In genomic region chr5:112672457-112672856, GRCm38 (mm10) we compare ENCODE assay signal across 30 mouse cellular contexts.
DNase-seq lines count a peak whose midpoint lies in the region; ATAC-seq and TF ChIP-seq lines count a peak whose summit lies in the region.
"Had no signal": no experiment of that assay in that cellular context is flagged by ENCODE, and none has a peak within 500 bp of the region (broad histone marks: within the 10 kb centered on the region; RNA-seq: fewer than 3 reads in every experiment).

No protein-coding gene starts in this region.

- H3K9ac ChIP-seq in hindbrain, embryonic 13.5 days: no peak overlapping the region
- no peak overlapping the region for H3K9ac ChIP-seq in hindbrain, embryonic 16.5 days (ENCODE audit: low read depth, low read length)
- H3K9ac ChIP-seq in lung, postnatal 0 days (replicated peaks; ENCODE audit: low read depth): no peak overlapping the region
- H3K9ac ChIP-seq in midbrain, postnatal 0 days (replicated peaks; ENCODE audit: low read length, poor library complexity, severe bottlenecking): no peak overlapping the region
- H3K9ac ChIP-seq: forebrain, embryonic 15.5 days; limb, embryonic 13.5 days; lung, embryonic 15.5 days had no signal

- no peak overlapping the region for H3K4me3 ChIP-seq in hindbrain, embryonic 13.5 days
- H3K4me3 ChIP-seq in hindbrain, embryonic 16.5 days (ENCODE audit: low read length): no peak overlapping the region
- no peak overlapping the region for H3K4me3 ChIP-seq in lung, postnatal 0 days (ENCODE audit: low read depth, low read length)
- no peak overlapping the region for H3K4me3 ChIP-seq in midbrain, postnatal 0 days (ENCODE audit: low read depth, low read length)
- H3K4me3 ChIP-seq: forebrain, embryonic 15.5 days; gastrocnemius, adult 2 months; limb, embryonic 13.5 days; lung, embryonic 15.5 days had no signal

- H3K36me3 ChIP-seq in hindbrain, embryonic 13.5 days: no peaks in the 10 kb centered on the region
- H3K36me3 ChIP-seq in hindbrain, embryonic 16.5 days (ENCODE audit: control insufficient read depth, insufficient read depth, low read length): no peaks in the 10 kb centered on the region
- no peaks in the 10 kb centered on the region for H3K36me3 ChIP-seq in lung, postnatal 0 days (ENCODE audit: insufficient read depth, low read length)
- no peaks in the 10 kb centered on the region for H3K36me3 ChIP-seq in midbrain, postnatal 0 days (ENCODE audit: insufficient read depth, low read length)
- H3K36me3 ChIP-seq: forebrain, embryonic 15.5 days; limb, embryonic 13.5 days; lung, embryonic 15.5 days had no signal

- no peaks in the 10 kb centered on the region for H3K9me3 ChIP-seq in hindbrain, embryonic 13.5 days
- no peaks in the 10 kb centered on the region for H3K9me3 ChIP-seq in hindbrain, embryonic 16.5 days (ENCODE audit: control insufficient read depth, low read length)
- no peaks in the 10 kb centered on the region for H3K9me3 ChIP-seq in lung, postnatal 0 days (ENCODE audit: low read length)
- H3K9me3 ChIP-seq in midbrain, postnatal 0 days (ENCODE audit: low read length): no peaks in the 10 kb centered on the region
- H3K9me3 ChIP-seq: forebrain, embryonic 15.5 days; limb, embryonic 13.5 days; lung, embryonic 15.5 days had no signal

- no peaks in the 10 kb centered on the region for H3K27me3 ChIP-seq in hindbrain, embryonic 13.5 days
- H3K27me3 ChIP-seq in hindbrain, embryonic 16.5 days (replicated peaks; ENCODE audit: control insufficient read depth, insufficient read depth, low read length): no peaks in the 10 kb centered on the region
- H3K27me3 ChIP-seq in lung, postnatal 0 days (replicated peaks; ENCODE audit: insufficient read depth, low read length): no peaks in the 10 kb centered on the region
- no peaks in the 10 kb centered on the region for H3K27me3 ChIP-seq in midbrain, postnatal 0 days (ENCODE audit: insufficient read depth, low read length)
- H3K27me3 ChIP-seq: forebrain, embryonic 15.5 days; limb, embryonic 13.5 days; lung, embryonic 15.5 days; megakaryocyte, embryonic 14.5 days had no signal

- WGBS in hindbrain, embryonic 13.5 days: 46% methylated on average over 7 of the region's 7 CpGs
- WGBS in hindbrain, embryonic 16.5 days: 44% methylated on average over 7 of the region's 7 CpGs
- 45% methylated on average over 7 of the region's 7 CpGs for WGBS in lung, postnatal 0 days
- 50% methylated on average over 7 of the region's 7 CpGs for WGBS in midbrain, postnatal 0 days

- TF ChIP-seq CTCF in lung, postnatal 0 days (IDR thresholded peaks at IDR 0.05): 0 out of 2 replicates have a peak, but pooled peaks have one; percentile 6
- peak; percentile 55 for TF ChIP-seq CTCF in midbrain, postnatal 0 days (IDR thresholded peaks at IDR 0.05)

- no peak for ATAC-seq in hindbrain, embryonic 13.5 days (ENCODE audit: low FRiP score)
- ATAC-seq in hindbrain, embryonic 16.5 days: no peak
- no peak for ATAC-seq in lung, postnatal 0 days
- ATAC-seq in midbrain, postnatal 0 days (ENCODE audit: low FRiP score): no peak
- ATAC-seq: activated CD4-positive, CD25-positive, alpha-beta regulatory T cell, adult 4 months; CD4-positive, CD25-positive, alpha-beta regulatory T cell, adult 4 months; forebrain, embryonic 15.5 days; inflammation-experienced regulatory T-cells, adult 6 months had no signal

- H3K27ac ChIP-seq in hindbrain, embryonic 13.5 days: peak overlapping the region; percentile 62; the same call in 1 of the 2 replicates
- H3K27ac ChIP-seq in hindbrain, embryonic 16.5 days (ENCODE audit: low read depth, low read length): no peak overlapping the region
- no peak overlapping the region for H3K27ac ChIP-seq in lung, postnatal 0 days (ENCODE audit: low read length)
- no peak overlapping the region for H3K27ac ChIP-seq in midbrain, postnatal 0 days (ENCODE audit: low read depth, low read length)
- H3K27ac ChIP-seq: forebrain, embryonic 15.5 days; gastrocnemius, adult 2 months; limb, embryonic 13.5 days; lung, embryonic 15.5 days had no signal

- DNase-seq in lung, postnatal 0 days (ENCODE audit: low spot score): no peak
- no peak for DNase-seq in lung, postnatal 25 days (ENCODE audit: low spot score)
- DNase-seq in ZHBTc4 (ENCODE audit: low read depth, low spot score): peak; percentile 44
- DNase-seq in midbrain, postnatal 0 days (ENCODE audit: low spot score): no peak
- no peak for DNase-seq in heart, postnatal 4 days
- DNase-seq: adrenal gland, adult 2 months; adrenal gland, postnatal 36 days; cerebellum, adult 9-10 months; cerebellum, postnatal 36 days; gastrocnemius, adult 2 months; gastrocnemius, postnatal 36 days; heart, adult 18-20 months; heart, postnatal 36 days; kidney, adult 8-10 months; kidney, postnatal 10 days; lung, postnatal 4 days; retina, postnatal 1 day; right cerebral cortex, postnatal 14 days; thymus, postnatal 4 days had no signal

- TF ChIP-seq EP300 in lung, postnatal 0 days (IDR thresholded peaks at IDR 0.05): no peak

- no peak overlapping the region for H3K4me2 ChIP-seq in hindbrain, embryonic 13.5 days
- H3K4me2 ChIP-seq in hindbrain, embryonic 16.5 days (ENCODE audit: low read length): no peak overlapping the region
- H3K4me2 ChIP-seq in lung, postnatal 0 days (replicated peaks; ENCODE audit: low read depth, low read length): no peak overlapping the region
- H3K4me2 ChIP-seq in midbrain, postnatal 0 days (ENCODE audit: low read depth, low read length, poor library complexity, severe bottlenecking): no peak overlapping the region
- H3K4me2 ChIP-seq: forebrain, embryonic 15.5 days; heart, embryonic 11.5 days; limb, embryonic 13.5 days; liver, embryonic 11.5 days; lung, embryonic 15.5 days had no signal

- peaks cover 26% of the 10 kb centered on the region for H3K4me1 ChIP-seq in hindbrain, embryonic 13.5 days (replicated peaks)
- no peaks in the 10 kb centered on the region; the same call in 1 of the 2 replicates for H3K4me1 ChIP-seq in hindbrain, embryonic 16.5 days (ENCODE audit: control insufficient read depth, insufficient read depth, low read depth, low read length)
- no peaks in the 10 kb centered on the region for H3K4me1 ChIP-seq in lung, postnatal 0 days (ENCODE audit: insufficient read depth, low read depth, low read length)
- no peaks in the 10 kb centered on the region; the same call in 1 of the 2 replicates for H3K4me1 ChIP-seq in midbrain, postnatal 0 days (ENCODE audit: insufficient read depth, low read length)
- H3K4me1 ChIP-seq: forebrain, embryonic 15.5 days; limb, embryonic 13.5 days; megakaryocyte, embryonic 14.5 days had no signal
